Mouse (Mus musculus) hindbrain, embryonic 14.5 days (tissue): ENCODE measurements around the gene Klk8. TPM values are rescaled to one million over a fixed set of nuclear protein-coding genes. Genes with fewer than 3 reads are reported as not detected.
A peak's percentile ranks its signal among the peaks of the same experiment; 100 is the strongest.

Source experiments
- ATAC-seq: fragments of 200-750 bp; cut with Nextera tagmentation; 2 replicates; pipeline ENCODE4 v1.8.0; 2017; ENCODE audit warnings: moderate number of reproducible peaks, mild to moderate bottlenecking, moderate TSS enrichment, moderate library complexity; ENCODE audit not compliant: low FRiP score
- DNase-seq: peaks from one replicate; pipeline ENCODE4 v3.0.0-alpha.2; 2015; ENCODE audit warnings: low spot score
- H3K27ac ChIP-seq: fragments of 300-500 bp; sonication (generic); 2 replicates; pipeline ENCODE4 v1.5.1; 2014; ENCODE audit warnings: mild to moderate bottlenecking, moderate library complexity
- H3K27me3 ChIP-seq: fragments of 300-500 bp; sonication (generic); 2 replicates; pipeline ENCODE4 v1.6.1; 2014; ENCODE audit warnings: mild to moderate bottlenecking, low read length, mixed read lengths; ENCODE audit not compliant: control insufficient read depth, insufficient read depth
- H3K36me3 ChIP-seq: fragments of 300-500 bp; sonication (generic); replicated peaks from 2 replicates; pipeline ENCODE4 v1.6.1; 2014; ENCODE audit not compliant: control insufficient read depth, insufficient read depth
- H3K4me1 ChIP-seq: fragments of 300-500 bp; sonication (generic); replicated peaks from 2 replicates; pipeline ENCODE4 v1.6.1; 2014; ENCODE audit warnings: antibody characterized with exemption, low read length, mixed read lengths; ENCODE audit not compliant: control insufficient read depth, insufficient read depth
- H3K4me2 ChIP-seq: fragments of 300-500 bp; sonication (generic); replicated peaks from 2 replicates; pipeline ENCODE4 v1.6.1; 2014; ENCODE audit warnings: mild to moderate bottlenecking, moderate library complexity
- H3K4me3 ChIP-seq: fragments of 300-500 bp; sonication (generic); replicated peaks from 2 replicates; pipeline ENCODE4 v1.5.1; 2014; ENCODE audit warnings: mild to moderate bottlenecking, low read length
- H3K9ac ChIP-seq: fragments of 300-500 bp; sonication (generic); 2 replicates; pipeline ENCODE4 v1.6.1; 2014
- H3K9me3 ChIP-seq: fragments of 300-500 bp; sonication (generic); 2 replicates; pipeline ENCODE4 v1.6.1; 2016; ENCODE audit warnings: low read length; ENCODE audit not compliant: control insufficient read depth
- whole genome bisulfite sequencing: fragments of 180-500 bp; shearing (Covaris S2); extraction: QIAGEN DNeasy Blood & Tissue Kit; methylation state at CpG from one replicate; pipeline ENCODE4 v1.1.7; 2014; 5-methylcytosine and 5-hydroxymethylcytosine counted together
- polyA plus RNA-seq: library from polyadenylated mRNA; unstranded; fragments of >200 nt; fragmentation: Nextera tagmentation; extraction: Ambion mirVana; gene quantifications from 2 replicates; pipeline ENCODE4 v1.2.1, GENCODE M21; 2014

Klk8 gene
- polyA plus RNA-seq = 12.1 and 12.5 TPM in 2 replicates

- H3K27ac ChIP-seq = no peak within 1 kb of the TSS
- peaks cover 10% of the 10 kb centered on the region for H3K4me1 ChIP-seq
- 1% methylated on average over 28 of the region's 28 CpGs for WGBS
- H3K4me3 ChIP-seq = peak within 1 kb of the TSS; percentile 46
- no peaks in the 10 kb centered on the region for H3K9me3 ChIP-seq
- no peak for DNase-seq
- H3K27me3 ChIP-seq = peaks cover 42% of the 10 kb centered on the region
- no peaks in the 10 kb centered on the region for H3K36me3 ChIP-seq
- peak; percentile 19; the same call in 1 of the 2 replicates for ATAC-seq
- peak within 1 kb of the TSS; percentile 61 for H3K9ac ChIP-seq
- H3K4me2 ChIP-seq = peak within 1 kb of the TSS; percentile 77
Observed at GRCm38 (mm10) chr7:43797333-43797769, at the start of gene Klk8. Klk8 (plus strand) TSS chr7:43797577.

GRCm38 (mm10) chr7:43747788-43748187 lies 49.6 kb upstream of the Klk8 start:
- Histone ChIP-seq H3K4me2 (no peak overlapping the region), H3K4me3 (no peak overlapping the region), H3K9ac (no peak overlapping the region), H3K27me3 (no peaks in the 10 kb centered on the region), H3K27ac (no peak overlapping the region), H3K36me3 (no peaks in the 10 kb centered on the region), H3K9me3 (no peaks in the 10 kb centered on the region), H3K4me1 (no peaks in the 10 kb centered on the region)
- WGBS = 37% methylated on average over 1 of the region's 1 CpGs
- ATAC-seq = no peak
- peak; percentile 26 for DNase-seq

- no peaks in the 10 kb centered on the region for H3K4me1 ChIP-seq
- H3K4me2 ChIP-seq = no peak overlapping the region
- no peak overlapping the region for H3K27ac ChIP-seq
- no peaks in the 10 kb centered on the region for H3K36me3 ChIP-seq
- ATAC-seq (no peak), DNase-seq (no peak)
- no peaks in the 10 kb centered on the region for H3K27me3 ChIP-seq
- H3K9ac ChIP-seq = no peak overlapping the region
- no peak overlapping the region for H3K4me3 ChIP-seq
- WGBS = 74% methylated on average over 2 of the region's 2 CpGs
- no peaks in the 10 kb centered on the region for H3K9me3 ChIP-seq
Observed at GRCm38 (mm10) chr7:43752806-43753205, 44.6 kb upstream of the Klk8 start.

GRCm38 (mm10) chr7:43766484-43766883 lies 30.9 kb upstream of the Klk8 start:
- DNase-seq = no peak
- ATAC-seq = no peak

GRCm38 (mm10) chr7:43768597-43768996 lies 28.8 kb upstream of the Klk8 start, which contains the start of gene Klk12:
Klk12 (plus strand) TSS chr7:43768897.
- no peaks in the 10 kb centered on the region for H3K27me3 ChIP-seq
- H3K4me2 ChIP-seq = no peak within 1 kb of the TSS
- H3K36me3 ChIP-seq = no peaks in the 10 kb centered on the region
- H3K9me3 ChIP-seq = no peaks in the 10 kb centered on the region
- no peaks in the 10 kb centered on the region for H3K4me1 ChIP-seq
- no peak within 1 kb of the TSS for H3K4me3 ChIP-seq
- DNase-seq (no peak), ATAC-seq (no peak)
- 87% methylated on average over 4 of the region's 4 CpGs for WGBS
- no peak within 1 kb of the TSS for H3K9ac ChIP-seq
- H3K27ac ChIP-seq = no peak within 1 kb of the TSS

More at GRCm38 (mm10) chr7:43766484-43766883, 30.9 kb upstream of the Klk8 start:
- Histone ChIP-seq H3K4me3 (no peak overlapping the region), H3K27me3 (no peaks in the 10 kb centered on the region), H3K27ac (no peak overlapping the region), H3K4me1 (no peaks in the 10 kb centered on the region), H3K9me3 (no peaks in the 10 kb centered on the region), H3K9ac (no peak overlapping the region), H3K36me3 (no peaks in the 10 kb centered on the region), H3K4me2 (no peak overlapping the region)
- 45% methylated on average over 8 of the region's 8 CpGs for WGBS

GRCm38 (mm10) chr7:43769636-43770035 lies 27.7 kb upstream of the Klk8 start:
- Histone ChIP-seq H3K4me3 (no peak overlapping the region), H3K4me2 (no peak overlapping the region), H3K9ac (no peak overlapping the region), H3K9me3 (no peaks in the 10 kb centered on the region), H3K27me3 (no peaks in the 10 kb centered on the region), H3K36me3 (no peaks in the 10 kb centered on the region), H3K4me1 (no peaks in the 10 kb centered on the region), H3K27ac (no peak overlapping the region)
- ATAC-seq = no peak
- DNase-seq = no peak
- WGBS = 91% methylated on average over 8 of the region's 8 CpGs

- Histone ChIP-seq H3K9me3 (no peaks in the 10 kb centered on the region), H3K27me3 (no peaks in the 10 kb centered on the region), H3K4me3 (no peak overlapping the region), H3K36me3 (no peaks in the 10 kb centered on the region), H3K27ac (no peak overlapping the region), H3K9ac (no peak overlapping the region), H3K4me1 (no peaks in the 10 kb centered on the region), H3K4me2 (no peak overlapping the region)
- ATAC-seq = no peak
- DNase-seq = no peak
- 95% methylated on average over 10 of the region's 10 CpGs for WGBS
Observed at GRCm38 (mm10) chr7:43770701-43771100, 26.7 kb upstream of the Klk8 start.

GRCm38 (mm10) chr7:43771916-43772315 lies 25.5 kb upstream of the Klk8 start:
- Histone ChIP-seq H3K27ac (no peak overlapping the region), H3K9ac (no peak overlapping the region), H3K4me2 (no peak overlapping the region), H3K9me3 (no peaks in the 10 kb centered on the region), H3K27me3 (no peaks in the 10 kb centered on the region), H3K4me1 (no peaks in the 10 kb centered on the region), H3K4me3 (no peak overlapping the region), H3K36me3 (no peaks in the 10 kb centered on the region)
- ATAC-seq (no peak), DNase-seq (no peak)
- 93% methylated on average over 6 of the region's 6 CpGs for WGBS

GRCm38 (mm10) chr7:43772901-43773300 lies 24.5 kb upstream of the Klk8 start:
- Histone ChIP-seq H3K36me3 (no peaks in the 10 kb centered on the region), H3K4me1 (no peaks in the 10 kb centered on the region), H3K27me3 (no peaks in the 10 kb centered on the region), H3K9me3 (no peaks in the 10 kb centered on the region), H3K4me2 (no peak overlapping the region), H3K9ac (no peak overlapping the region), H3K27ac (no peak overlapping the region), H3K4me3 (no peak overlapping the region)
- no peak for ATAC-seq
- WGBS = 79% methylated on average over 3 of the region's 3 CpGs
- no peak for DNase-seq

- H3K27ac ChIP-seq = no peak within 1 kb of the TSS
- WGBS = 93% methylated on average over 5 of the region's 5 CpGs
- ATAC-seq = no peak
Observed at GRCm38 (mm10) chr7:43774364-43774763, 23.0 kb upstream of the Klk8 start, which contains the start of gene Klk11. Klk11 (plus strand) TSS chr7:43774604.

More at GRCm38 (mm10) chr7:43774364-43774763, 23.0 kb upstream of the Klk8 start, which contains the start of gene Klk11:
- H3K4me1 ChIP-seq = no peaks in the 10 kb centered on the region
- no peak within 1 kb of the TSS for H3K4me3 ChIP-seq
- H3K4me2 ChIP-seq = no peak within 1 kb of the TSS
- no peak for DNase-seq
- no peak within 1 kb of the TSS for H3K9ac ChIP-seq
- H3K36me3 ChIP-seq = no peaks in the 10 kb centered on the region
- no peaks in the 10 kb centered on the region for H3K9me3 ChIP-seq
- no peaks in the 10 kb centered on the region for H3K27me3 ChIP-seq
